Mouse (Mus musculus): ENCODE measurements around the gene Rhox4e.
"Not testable (repeated sequence)": the region's sequence is repeated elsewhere in the genome, so short reads cannot be mapped to it uniquely, and the experiment has no call there.

Rhox4e gene

GRCm38 (mm10) chrX:37557112-37557511, at the start of gene Rhox4e:
Rhox4e (plus strand) TSS chrX:37557412.
- not testable (repeated sequence) for DNase-seq (ENCODE audit: low read depth, low spot score)

GRCm38 (mm10) chrX:37514059-37514458, 43.2 kb upstream of the Rhox4e start, which contains the start of gene Rhox4d:
Rhox4d (plus strand) TSS chrX:37514359.
- DNase-seq (ENCODE audit: low read depth, low spot score), result not testable (repeated sequence)

GRCm38 (mm10) chrX:37530152-37530551, 27.1 kb upstream of the Rhox4e start, which contains the start of gene Rhox2e:
Rhox2e (plus strand) TSS chrX:37530452.
- not testable (repeated sequence) for DNase-seq (ENCODE audit: low read depth, low spot score)

GRCm38 (mm10) chrX:37541719-37542118, 15.5 kb upstream of the Rhox4e start, which contains the start of gene Rhox3e:
Rhox3e (plus strand) TSS chrX:37542019.
- DNase-seq (ENCODE audit: low read depth, low spot score), result not testable (repeated sequence)

GRCm38 (mm10) chrX:37571105-37571504, 13.9 kb downstream of the Rhox4e start, which contains the start of gene Rhox2f:
Rhox2f (plus strand) TSS chrX:37571405.
- DNase-seq (ENCODE audit: low read depth, low spot score), result not testable (repeated sequence)

- not testable (repeated sequence) for DNase-seq (ENCODE audit: low read depth, low spot score)
Observed at GRCm38 (mm10) chrX:37572638-37573037, 15.4 kb downstream of the Rhox4e start.

- DNase-seq (ENCODE audit: low read depth, low spot score), result not testable (repeated sequence)
Observed at GRCm38 (mm10) chrX:37580692-37581091, 23.5 kb downstream of the Rhox4e start, which contains the start of gene Rhox3f. Rhox3f (plus strand) TSS chrX:37580992.

GRCm38 (mm10) chrX:37607604-37608003, 50.4 kb downstream of the Rhox4e start, which contains the start of gene Rhox4f:
Rhox4f (minus strand) TSS chrX:37607704.
- DNase-seq (ENCODE audit: low read depth, low spot score), result not testable (repeated sequence)
